Mouse (Mus musculus) bone marrow macrophage, adult 2 months (primary cell): ENCODE data around the gene Cebpz.

ENCODE experiments used
- CTCF ChIP-seq: IDR thresholded peaks from 2 replicates; pipeline ENCODE4 v1.5.1; 2012; ENCODE audit warnings: low read depth, mild to moderate bottlenecking, low read length, moderate library complexity
- POLR2A ChIP-seq: IDR thresholded peaks from 2 replicates; pipeline ENCODE4 v1.6.1; 2012; ENCODE audit warnings: mild to moderate bottlenecking, low read depth, low read length, borderline replicate concordance

DNA sequence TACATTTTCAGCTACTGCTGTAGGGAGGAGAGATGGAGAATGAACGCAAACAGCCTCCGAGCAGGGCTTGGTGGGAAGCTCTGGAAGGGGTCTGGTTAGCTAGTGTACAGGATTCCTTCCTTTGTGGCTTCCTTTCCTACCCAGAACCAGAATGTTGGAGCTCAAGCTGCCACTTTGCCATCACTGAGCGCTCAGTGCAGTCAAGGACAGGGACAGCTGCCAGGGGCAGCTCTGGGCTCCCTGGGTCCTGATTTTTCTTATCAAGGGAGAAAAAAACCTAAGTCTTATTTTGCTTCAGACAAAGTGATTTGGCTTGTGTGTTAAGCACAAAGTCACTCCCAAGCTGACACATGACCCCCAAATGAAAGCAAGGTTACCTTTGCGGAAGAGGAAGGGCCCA lies 48.3 kb downstream of the Cebpz start:
- TF ChIP-seq CTCF (no peak), POLR2A (no peak)
